In genomic region chr2:29060135-29060597, GRCm38 (mm10) we compare ENCODE assay signal across 8 mouse cellular contexts. TPM values are rescaled to one million over a fixed set of nuclear protein-coding genes. Genes with fewer than 3 reads are reported as not detected.
DNase-seq lines count a peak whose midpoint lies in the region; ATAC-seq and TF ChIP-seq lines count a peak whose summit lies in the region.

Gene Ttf1 (plus strand): TSS chr2:29060262.

- no peaks in the 10 kb centered on the region for H3K4me1 ChIP-seq in heart, embryonic 11.5 days (ENCODE audit: control insufficient read depth, insufficient read depth, low read length)
- H3K4me1 ChIP-seq in kidney, postnatal 0 days (replicated peaks; ENCODE audit: insufficient read depth, low read length), result no peaks in the 10 kb centered on the region
- peaks cover 5% of the 10 kb centered on the region; the same call in 1 of the 2 replicates for H3K4me1 ChIP-seq in liver, embryonic 11.5 days (replicated peaks; ENCODE audit: control insufficient read depth, insufficient read depth, low read length)
- H3K4me1 ChIP-seq in stomach, embryonic 14.5 days (ENCODE audit: control insufficient read depth, insufficient read depth, low read length), result peaks cover 3% of the 10 kb centered on the region; the same call in 1 of the 2 replicates

- under 1% methylated on average over 41 of the region's 41 CpGs for WGBS in heart, embryonic 11.5 days (ENCODE audit: insufficient replicate concordance)
- WGBS in kidney, postnatal 0 days, result under 1% methylated on average over 41 of the region's 41 CpGs
- under 1% methylated on average over 41 of the region's 41 CpGs for WGBS in liver, embryonic 11.5 days
- under 1% methylated on average over 41 of the region's 41 CpGs for WGBS in stomach, embryonic 14.5 days

- 0 out of 2 replicates have a peak, but pooled peaks have one; percentile 25 for TF ChIP-seq CTCF in kidney, postnatal 0 days (IDR thresholded peaks at IDR 0.05; ENCODE audit: low read depth)

- H3K9ac ChIP-seq in heart, embryonic 11.5 days (ENCODE audit: low read depth, low read length), result peak within 1 kb of the TSS; percentile 66
- peak within 1 kb of the TSS; percentile 68 for H3K9ac ChIP-seq in kidney, postnatal 0 days (ENCODE audit: low read depth, low read length)
- H3K9ac ChIP-seq in liver, embryonic 11.5 days (ENCODE audit: low read depth, low read length), result peak within 1 kb of the TSS; percentile 85
- H3K9ac ChIP-seq in stomach, embryonic 14.5 days (replicated peaks; ENCODE audit: low read depth, low read length), result peak within 1 kb of the TSS; percentile 62

- peak within 1 kb of the TSS; percentile 64 for H3K4me3 ChIP-seq in heart, embryonic 11.5 days (ENCODE audit: low read depth, low read length)
- peak within 1 kb of the TSS; percentile 77 for H3K4me3 ChIP-seq in kidney, postnatal 0 days (replicated peaks; ENCODE audit: low read depth, low read length)
- peak within 1 kb of the TSS; percentile 88 for H3K4me3 ChIP-seq in liver, embryonic 11.5 days (ENCODE audit: low read depth, low read length)
- H3K4me3 ChIP-seq in stomach, embryonic 14.5 days (ENCODE audit: low read depth, low read length), result peak within 1 kb of the TSS; percentile 94

- no peaks in the 10 kb centered on the region for H3K36me3 ChIP-seq in heart, embryonic 11.5 days (ENCODE audit: control insufficient read depth, insufficient read depth, low read length)
- H3K36me3 ChIP-seq in kidney, postnatal 0 days (ENCODE audit: insufficient read depth, low read length), result no peaks in the 10 kb centered on the region
- H3K36me3 ChIP-seq in liver, embryonic 11.5 days (ENCODE audit: control insufficient read depth, insufficient read depth, low read length), result no peaks in the 10 kb centered on the region
- H3K36me3 ChIP-seq in stomach, embryonic 14.5 days (ENCODE audit: control insufficient read depth, insufficient read depth, low read length), result no peaks in the 10 kb centered on the region

- H3K27me3 ChIP-seq in heart, embryonic 11.5 days (ENCODE audit: control insufficient read depth, insufficient read depth, low read length), result peaks cover 5% of the 10 kb centered on the region; the same call in 1 of the 2 replicates
- H3K27me3 ChIP-seq in kidney, postnatal 0 days (ENCODE audit: insufficient read depth, low read length), result no peaks in the 10 kb centered on the region
- H3K27me3 ChIP-seq in liver, embryonic 11.5 days (replicated peaks; ENCODE audit: control insufficient read depth, insufficient read depth, low read length), result no peaks in the 10 kb centered on the region
- no peaks in the 10 kb centered on the region for H3K27me3 ChIP-seq in stomach, embryonic 14.5 days (ENCODE audit: control insufficient read depth, insufficient read depth, low read length)

- peak within 1 kb of the TSS; percentile 83 for H3K4me2 ChIP-seq in heart, embryonic 11.5 days
- peak within 1 kb of the TSS; percentile 74 for H3K4me2 ChIP-seq in kidney, postnatal 0 days (ENCODE audit: low read length)
- H3K4me2 ChIP-seq in liver, embryonic 11.5 days, result peak within 1 kb of the TSS; percentile 87
- peak within 1 kb of the TSS; percentile 65 for H3K4me2 ChIP-seq in stomach, embryonic 14.5 days (replicated peaks; ENCODE audit: low read depth, low read length)

- ATAC-seq in erythroblast, adult 5-6 weeks (replicated peaks; ENCODE audit: low FRiP score, poor library complexity, severe bottlenecking), result peak; percentile 97
- ATAC-seq in heart, embryonic 11.5 days (replicated peaks; ENCODE audit: insufficient number of reproducible peaks, low FRiP score, low TSS enrichment), result peak; percentile 86
- peak; percentile 94 for ATAC-seq in kidney, postnatal 0 days (replicated peaks; ENCODE audit: low FRiP score, low read depth)
- ATAC-seq in liver, embryonic 11.5 days (replicated peaks; ENCODE audit: low FRiP score), result peak; percentile 93
- peak; percentile 95 for ATAC-seq in stomach, embryonic 14.5 days (ENCODE audit: insufficient number of reproducible peaks, insufficient read depth, low FRiP score, low read depth)

- H3K27ac ChIP-seq in heart, embryonic 11.5 days (ENCODE audit: low read depth, low read length), result peak within 1 kb of the TSS; percentile 86
- H3K27ac ChIP-seq in kidney, postnatal 0 days, result peak within 1 kb of the TSS; percentile 90
- peak within 1 kb of the TSS; percentile 95 for H3K27ac ChIP-seq in liver, embryonic 11.5 days (ENCODE audit: low read depth, low read length)
- peak within 1 kb of the TSS; percentile 92 for H3K27ac ChIP-seq in stomach, embryonic 14.5 days (ENCODE audit: low read length)

- DNase-seq in B cell, adult 2 months, result peak; percentile 91 to 92
- peak; percentile 98 for DNase-seq in brain, adult 2 months (ENCODE audit: low read depth, low spot score)
- peak; percentile 98 for DNase-seq in kidney, postnatal 0 days (ENCODE audit: low spot score)
- DNase-seq in liver, embryonic 11.5 days (ENCODE audit: low spot score), result peak; percentile 87
- peak; percentile 94 for DNase-seq in naive thymus-derived CD4-positive, alpha-beta T cell, adult 2 months (ENCODE audit: low read depth)

- H3K9me3 ChIP-seq in heart, embryonic 11.5 days (replicated peaks; ENCODE audit: control insufficient read depth, low read length), result no peaks in the 10 kb centered on the region
- no peaks in the 10 kb centered on the region for H3K9me3 ChIP-seq in kidney, postnatal 0 days (replicated peaks; ENCODE audit: low read length)
- H3K9me3 ChIP-seq in liver, embryonic 11.5 days (ENCODE audit: control insufficient read depth, low read length), result no peaks in the 10 kb centered on the region
- H3K9me3 ChIP-seq in stomach, embryonic 14.5 days (ENCODE audit: control insufficient read depth, low read depth, low read length), result no peaks in the 10 kb centered on the region

RNA-seq across cellular contexts. Expression of gene Ttf1, which starts in this region (rescaled TPM):
- total RNA-seq in erythroblast, adult 5-6 weeks (2015; ENCODE audit: low replicate concordance), result 3.3 and 7.1 TPM in 2 replicates
- 9.1 and 14.6 TPM in 2 replicates for total RNA-seq in erythroblast, adult 5-6 weeks (2017; ENCODE audit: low replicate concordance)
- 6.1 and 7.7 TPM in 2 replicates for polyA plus RNA-seq in heart, embryonic 11.5 days (2014; fragmentation: Nextera tagmentation; extraction: Ambion mirVana)
- 6.6 and 7.0 TPM in 2 replicates for polyA plus RNA-seq in kidney, postnatal 0 days (2015; fragmentation: Nextera tagmentation; extraction: Ambion mirVana)
- polyA plus RNA-seq in liver, embryonic 11.5 days (2014; fragmentation: Nextera tagmentation; extraction: Ambion mirVana), result 11.0 and 11.1 TPM in 2 replicates
- 9.9 and 10.4 TPM in 2 replicates for polyA plus RNA-seq in stomach, embryonic 14.5 days (2014; fragmentation: Nextera tagmentation; extraction: Ambion mirVana)

Comparison
In these comparisons a context has a peak if more than half of its experiments do, and no peak if none do; other contexts are left out.
1. Peak in every context shown above with its lines: DNase-seq, ATAC-seq, H3K4me3 ChIP-seq and H3K27ac ChIP-seq.